Mouse (Mus musculus) ES-E14 (cell line): Measurements from ENCODE around the gene Upk3b.

Experiments
- CHD2 ChIP-seq: IDR thresholded peaks from 2 replicates; pipeline ENCODE4 v1.6.1; 2014; ENCODE audit warnings: mild to moderate bottlenecking, low read depth, low read length, inconsistent platforms
- ZC3H11A ChIP-seq: IDR thresholded peaks from 2 replicates; pipeline ENCODE4 v1.6.1; 2012; ENCODE audit warnings: low read depth, mild to moderate bottlenecking, inconsistent platforms, low read length, borderline replicate concordance
- ZNF384 ChIP-seq: IDR thresholded peaks from 2 replicates; pipeline ENCODE4 v1.6.1; 2012; ENCODE audit warnings: low read depth, low read length, inconsistent platforms

DNA sequence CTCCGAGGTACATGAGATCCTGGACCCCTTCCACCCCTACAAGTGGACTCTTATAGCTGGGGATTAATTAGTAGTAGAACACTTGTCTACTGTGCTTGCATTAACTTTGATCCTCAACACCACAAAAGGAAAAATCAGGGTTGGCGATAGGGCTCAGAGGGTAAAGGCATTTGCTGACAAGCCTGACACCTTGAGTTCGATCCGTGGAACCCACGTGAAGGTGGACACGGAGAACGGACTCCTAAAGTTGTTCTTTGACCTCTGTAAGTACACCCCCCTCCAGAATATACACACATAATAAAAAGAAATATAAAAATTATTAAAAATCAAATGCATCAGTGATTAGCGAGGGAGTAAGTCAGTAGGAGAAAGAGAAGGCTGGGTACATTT lies 44.0 kb upstream of the Upk3b start:
- TF ChIP-seq ZC3H11A (no peak), ZNF384 (no peak), CHD2 (no peak)
